Mouse (Mus musculus) hematopoietic stem cell, adult 5-6 weeks (primary cell): ENCODE data around the gene Gm266. TPM values are rescaled to one million over a fixed set of nuclear protein-coding genes. Genes with fewer than 3 reads are reported as not detected.
A peak's percentile ranks its signal among the peaks of the same experiment; 100 is the strongest.

ENCODE experiments used
- ATAC-seq, 2 experiments: fragments of 125-278 bp in 1 of 2; replicated peaks in 1 of 2; 2 replicates each; pipeline ENCODE4 v1.8.0; 2016 to 2017; ENCODE audit warnings: inconsistent platforms in 2 of 2, mild to moderate bottlenecking in 2 of 2, moderate number of reproducible peaks in 2 of 2, low read depth in 1 of 2, moderate TSS enrichment in 1 of 2; ENCODE audit not compliant: low FRiP score in 2 of 2, poor library complexity in 2 of 2, severe bottlenecking in 2 of 2, insufficient read depth in 1 of 2, low TSS enrichment in 1 of 2
- total RNA-seq: library from RNA; stranded (forward); fragments of 172-1452, 232-1000 nt; gene quantifications from 2 replicates; pipeline ENCODE4 v1.2.3, GENCODE M21; 2017

Gene Gm266
- total RNA-seq, 1 experiment from 2014 or later, result not detected

DNA sequence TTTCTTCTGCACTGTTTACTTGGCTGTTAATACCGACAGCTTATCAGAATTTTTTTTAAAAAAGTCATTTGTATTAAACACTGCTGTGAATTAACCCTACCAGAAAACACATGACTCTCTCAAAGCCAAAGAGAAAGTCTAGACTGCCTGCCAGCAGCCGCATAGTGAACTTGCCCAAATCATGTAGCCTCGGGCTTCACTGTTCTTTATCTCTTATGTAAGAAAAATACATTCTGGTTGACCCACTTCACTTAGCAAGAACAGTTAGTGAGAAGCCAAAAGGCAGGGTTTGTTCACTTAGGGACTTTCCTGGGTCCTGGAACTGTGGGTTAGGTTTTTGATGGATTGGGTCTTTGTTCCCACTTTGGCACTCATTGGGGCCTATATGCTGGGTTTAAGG, 13.9 kb downstream of the Gm266 start:
- no peak for ATAC-seq

- ATAC-seq, result no peak
Observed at GRCm38 (mm10) chr12:111471119-111471518, 14.5 kb downstream of the Gm266 start.

- ATAC-seq, result peak; percentile 76 to 82
Observed at GRCm38 (mm10) chr12:111469507-111469906, 16.1 kb downstream of the Gm266 start.

GRCm38 (mm10) chr12:111468206-111468605, 17.4 kb downstream of the Gm266 start:
- ATAC-seq, result no peak

DNA sequence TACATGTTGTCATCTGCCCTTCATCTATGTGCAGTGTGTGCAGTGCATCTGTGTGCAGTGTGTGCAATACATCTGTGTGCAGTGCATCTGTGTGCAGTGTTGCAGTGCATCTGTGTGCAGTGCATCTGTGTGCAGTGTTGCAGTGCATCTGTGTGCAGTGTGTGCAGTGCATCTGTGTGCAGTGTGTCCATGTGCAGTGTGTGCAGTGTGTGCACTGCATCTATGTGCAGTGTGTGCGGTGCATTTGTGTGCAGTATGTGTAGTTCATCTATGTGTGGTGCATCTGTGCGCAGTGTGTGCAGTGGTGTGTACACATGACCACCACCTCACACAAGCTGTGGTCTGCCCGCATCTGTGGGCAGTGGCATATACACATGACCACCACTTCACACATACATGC, 19.3 kb downstream of the Gm266 start:
- ATAC-seq, result no peak

DNA sequence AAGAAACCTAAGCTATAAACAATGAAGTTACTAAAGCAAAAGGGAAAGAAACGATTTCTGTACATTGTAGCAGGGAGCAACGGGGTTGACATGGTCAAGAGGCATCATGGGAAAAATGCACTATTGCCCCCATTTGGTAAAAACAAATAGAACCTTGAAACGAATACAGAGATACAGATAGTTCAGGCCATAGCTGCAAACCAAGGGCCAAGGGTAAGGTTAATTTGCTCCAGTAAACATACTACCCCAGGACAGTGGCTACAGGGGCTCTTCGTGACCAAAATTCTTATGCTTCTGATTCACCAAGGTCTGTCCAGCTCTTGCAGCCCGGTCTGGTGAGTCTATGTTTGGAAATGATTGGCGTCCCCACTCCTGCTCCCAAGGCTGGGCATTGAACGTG, 22.1 kb downstream of the Gm266 start:
- ATAC-seq, result no peak

DNA sequence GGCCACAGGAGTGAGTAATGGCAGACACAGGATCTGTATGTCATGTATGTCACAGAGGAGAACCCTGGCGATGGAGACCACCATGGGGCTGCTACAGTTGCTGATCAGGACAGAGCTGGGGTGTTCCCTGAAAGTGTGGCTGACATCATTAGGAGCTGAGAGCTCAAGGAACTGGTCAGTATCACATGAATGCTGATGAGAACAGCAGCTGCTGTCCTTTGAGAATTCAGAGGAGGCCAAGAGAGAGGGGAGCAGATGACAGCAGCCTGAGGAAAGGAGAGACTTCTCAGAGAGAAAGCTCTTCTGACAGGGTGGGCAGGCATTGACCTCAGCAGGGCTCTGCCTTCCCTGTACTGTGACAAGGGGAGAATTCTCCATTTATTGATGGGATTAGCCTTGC, 27.9 kb downstream of the Gm266 start:
- no peak for ATAC-seq

- ATAC-seq, result no peak
Observed at GRCm38 (mm10) chr12:111455860-111456259, 29.8 kb downstream of the Gm266 start.

DNA sequence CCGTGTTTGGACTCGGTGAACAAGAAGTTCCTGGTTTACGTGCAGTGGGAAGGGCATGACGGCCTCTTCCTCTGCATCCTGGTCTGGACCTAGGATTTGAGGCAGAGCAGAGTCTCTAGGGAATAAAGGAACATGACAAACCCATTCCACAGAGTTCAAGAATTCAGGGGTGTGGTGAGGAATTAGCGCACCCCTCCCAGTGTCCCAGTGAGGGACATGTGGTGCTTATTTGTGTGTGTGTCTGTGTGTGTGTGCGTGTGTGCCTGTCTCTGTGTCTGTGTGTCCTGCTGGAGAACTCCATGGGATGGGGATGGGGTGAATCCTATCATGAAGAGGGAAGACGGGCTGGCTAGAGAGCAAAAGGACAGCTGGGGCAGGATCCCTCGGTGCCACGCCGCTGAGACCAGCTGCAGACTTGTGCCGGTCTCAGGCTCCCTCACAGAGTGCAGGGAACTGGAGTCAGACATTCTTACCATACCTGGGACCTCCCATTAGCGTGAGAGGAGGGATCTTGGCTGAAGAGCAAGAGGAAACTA, 30.2 kb downstream of the Gm266 start:
- ATAC-seq, result no peak

GRCm38 (mm10) chr12:111454543-111455280, 30.9 kb downstream of the Gm266 start:
- no peak for ATAC-seq

GRCm38 (mm10) chr12:111454021-111454420, 31.6 kb downstream of the Gm266 start:
- ATAC-seq, result peak in 1 of 2 experiments; percentile 43; a peak in 1 of 4 replicates

DNA sequence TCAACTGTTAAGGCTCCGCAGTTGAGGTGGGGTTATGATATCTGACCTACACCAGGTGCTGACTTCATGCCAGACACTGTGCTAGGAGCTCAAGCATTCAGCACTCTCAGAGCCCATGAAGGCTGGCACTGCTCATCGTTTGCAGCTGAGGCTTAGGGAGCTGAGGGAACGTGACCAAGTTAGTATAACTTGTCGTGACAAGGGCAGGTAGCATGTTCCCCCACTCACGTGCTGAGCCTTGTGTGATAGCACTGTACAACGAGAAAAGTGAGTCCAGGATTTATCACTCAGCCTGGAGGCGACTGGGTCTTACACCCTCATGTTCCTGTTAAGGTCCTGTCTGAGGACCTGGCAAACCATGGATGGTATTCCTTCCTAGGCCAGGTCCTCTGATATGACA, 34.1 kb downstream of the Gm266 start:
- ATAC-seq, result no peak

GRCm38 (mm10) chr12:111450359-111450758, 35.3 kb downstream of the Gm266 start:
- no peak for ATAC-seq

GRCm38 (mm10) chr12:111448931-111449705, 36.5 kb downstream of the Gm266 start:
- ATAC-seq, result no peak

- no peak for ATAC-seq
Observed at GRCm38 (mm10) chr12:111447898-111448760, 37.5 kb downstream of the Gm266 start.

GRCm38 (mm10) chr12:111447350-111447749, 38.3 kb downstream of the Gm266 start:
- no peak for ATAC-seq

- ATAC-seq, result no peak
Observed at GRCm38 (mm10) chr12:111446745-111447144, 38.9 kb downstream of the Gm266 start.
